33 mouse cellular contexts compared by ENCODE assay signal in the genomic region with DNA sequence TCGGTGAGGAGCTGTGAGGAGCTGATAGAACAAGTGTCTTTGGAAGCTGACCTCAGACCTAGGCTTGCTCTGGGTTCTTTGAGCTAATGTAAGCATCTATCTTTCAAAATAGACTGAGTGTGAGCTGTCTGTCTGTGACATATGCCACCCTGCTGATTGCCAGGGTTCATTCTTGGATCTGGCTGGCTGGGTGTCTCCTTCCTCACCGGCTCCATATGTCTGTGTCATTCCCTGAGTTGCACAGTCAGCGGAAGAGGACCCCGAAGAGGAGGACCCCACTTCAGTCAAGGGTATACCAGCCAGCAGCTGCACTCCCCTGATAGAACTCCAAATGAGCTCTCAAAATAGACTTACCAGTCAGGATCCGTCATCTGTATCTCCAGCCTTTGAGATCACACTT. TPM values are rescaled to one million over a fixed set of nuclear protein-coding genes. Genes with fewer than 3 reads are reported as not detected.
A peak's percentile ranks its signal among the peaks of the same experiment; 100 is the strongest.
DNase-seq lines count a peak whose midpoint lies in the region; ATAC-seq and TF ChIP-seq lines count a peak whose summit lies in the region.
"Had no signal": no experiment of that assay in that cellular context is flagged by ENCODE, and none has a peak within 500 bp of the region (broad histone marks: within the 10 kb centered on the region; RNA-seq: fewer than 3 reads in every experiment).

No protein-coding gene starts in this region.

- H3K4me2 ChIP-seq in forebrain, postnatal 0 days (ENCODE audit: low read depth) = no peak overlapping the region
- H3K4me2 ChIP-seq in heart, embryonic 11.5 days = no peak overlapping the region
- H3K4me2 ChIP-seq: forebrain, embryonic 15.5 days; hindbrain, embryonic 14.5 days; limb, embryonic 13.5 days; lung, embryonic 15.5 days; midbrain, embryonic 11.5 days had no signal

- no peaks in the 10 kb centered on the region for H3K36me3 ChIP-seq in forebrain, postnatal 0 days (ENCODE audit: insufficient read depth)
- no peaks in the 10 kb centered on the region for H3K36me3 ChIP-seq in forebrain, embryonic 10.5 days (replicated peaks)
- no peaks in the 10 kb centered on the region for H3K36me3 ChIP-seq in heart, embryonic 11.5 days (ENCODE audit: control insufficient read depth, insufficient read depth, low read length)
- H3K36me3 ChIP-seq: forebrain, embryonic 15.5 days; G1E; limb, embryonic 13.5 days; lung, embryonic 15.5 days had no signal

- no peaks in the 10 kb centered on the region for H3K27me3 ChIP-seq in forebrain, postnatal 0 days (ENCODE audit: insufficient read depth, low read length)
- H3K27me3 ChIP-seq in forebrain, embryonic 10.5 days (ENCODE audit: poor library complexity, severe bottlenecking) = no peaks in the 10 kb centered on the region
- no peaks in the 10 kb centered on the region for H3K27me3 ChIP-seq in heart, embryonic 11.5 days (ENCODE audit: control insufficient read depth, insufficient read depth, low read length)
- H3K27me3 ChIP-seq: forebrain, embryonic 15.5 days; limb, embryonic 13.5 days; lung, embryonic 15.5 days had no signal

- 81% methylated on average over 5 of the region's 5 CpGs for WGBS in forebrain, postnatal 0 days
- 90% methylated on average over 5 of the region's 5 CpGs for WGBS in forebrain, embryonic 10.5 days
- WGBS in heart, embryonic 11.5 days (ENCODE audit: insufficient replicate concordance) = 58% methylated on average over 5 of the region's 5 CpGs

- no peak for TF ChIP-seq CTCF in forebrain, postnatal 0 days (IDR thresholded peaks at IDR 0.05; ENCODE audit: low read depth)

- H3K9me3 ChIP-seq in forebrain, postnatal 0 days (ENCODE audit: low read length) = no peaks in the 10 kb centered on the region
- H3K9me3 ChIP-seq in forebrain, embryonic 10.5 days = no peaks in the 10 kb centered on the region
- no peaks in the 10 kb centered on the region for H3K9me3 ChIP-seq in heart, embryonic 11.5 days (replicated peaks; ENCODE audit: control insufficient read depth, low read length)
- H3K9me3 ChIP-seq: forebrain, embryonic 15.5 days; G1E; limb, embryonic 13.5 days; lung, embryonic 15.5 days had no signal

- H3K4me3 ChIP-seq in forebrain, postnatal 0 days (ENCODE audit: low read depth, low read length) = no peak overlapping the region
- H3K4me3 ChIP-seq in forebrain, embryonic 10.5 days = no peak overlapping the region
- no peak overlapping the region for H3K4me3 ChIP-seq in heart, embryonic 11.5 days (ENCODE audit: low read depth, low read length)
- H3K4me3 ChIP-seq: forebrain, embryonic 15.5 days; left cerebral cortex, adult 2 months; limb, embryonic 13.5 days; lung, embryonic 15.5 days had no signal

- no peak for DNase-seq in forebrain, postnatal 0 days
- no peak for DNase-seq in forebrain, embryonic 10.5 days (ENCODE audit: extremely low spot score, low spot score)
- DNase-seq in heart, adult 18-20 months = no peak
- DNase-seq in layer of hippocampus, adult 11-12 months (ENCODE audit: low spot score) = peak; percentile 10
- DNase-seq in layer of hippocampus, adult 8-10 months (ENCODE audit: low spot score in 2 of 2) = no peak
- peak; percentile 45 to 68 for DNase-seq in gastrocnemius, adult 8-10 months (ENCODE audit: low spot score in 2 of 2)
- no peak for DNase-seq in kidney, adult 9 months
- DNase-seq: adrenal gland, adult 8-10 months; cerebellum, adult 8-10 months; cerebellum, postnatal 25 days; kidney, postnatal 14 days; right cerebral cortex, postnatal 25 days; spleen, adult 18-20 months; thymus, adult 18-20 months; thymus, postnatal 36 days had no signal

- ATAC-seq in forebrain, postnatal 0 days = peak; percentile 56; the same call in 1 of the 2 replicates
- no peak for ATAC-seq in heart, embryonic 11.5 days (replicated peaks; ENCODE audit: insufficient number of reproducible peaks, low FRiP score, low TSS enrichment)
- ATAC-seq: forebrain, embryonic 15.5 days; intestine, postnatal 0 days; midbrain, embryonic 16.5 days had no signal

- no peaks in the 10 kb centered on the region for H3K4me1 ChIP-seq in forebrain, postnatal 0 days (ENCODE audit: insufficient read depth)
- no peaks in the 10 kb centered on the region for H3K4me1 ChIP-seq in forebrain, embryonic 10.5 days
- H3K4me1 ChIP-seq in heart, embryonic 11.5 days (ENCODE audit: control insufficient read depth, insufficient read depth, low read length) = peaks cover 10% of the 10 kb centered on the region
- H3K4me1 ChIP-seq: forebrain, embryonic 15.5 days; limb, embryonic 13.5 days; lung, embryonic 15.5 days had no signal

- no peak overlapping the region for H3K9ac ChIP-seq in forebrain, postnatal 0 days
- no peak overlapping the region for H3K9ac ChIP-seq in heart, embryonic 11.5 days (ENCODE audit: low read depth, low read length)
- H3K9ac ChIP-seq: forebrain, embryonic 15.5 days; hindbrain, embryonic 14.5 days; limb, embryonic 13.5 days; lung, embryonic 15.5 days had no signal

- no peak overlapping the region for H3K27ac ChIP-seq in forebrain, postnatal 0 days (ENCODE audit: low read depth, low read length)
- no peak overlapping the region for H3K27ac ChIP-seq in forebrain, embryonic 10.5 days
- H3K27ac ChIP-seq in heart, embryonic 11.5 days (ENCODE audit: low read depth, low read length) = 0 out of 2 replicates have a peak overlapping the region, but pooled peaks have one; percentile 4
- H3K27ac ChIP-seq: forebrain, embryonic 15.5 days; hindbrain, embryonic 14.5 days; left cerebral cortex, adult 2 months; limb, embryonic 13.5 days; lung, embryonic 15.5 days; stomach, postnatal 0 days had no signal

RNA-seq across cellular contexts. Expression of a gene that starts 8.9 kb away (rescaled TPM):
- total RNA-seq in forebrain, postnatal 0 days (2014; rRNA removed) = not detected in 2 replicates
- not detected in 2 replicates for polyA plus RNA-seq in forebrain, postnatal 0 days (2015; fragmentation: Nextera tagmentation; extraction: Ambion mirVana)
- not detected in 2 replicates for polyA plus RNA-seq in forebrain, embryonic 10.5 days (2016; fragmentation: Nextera tagmentation; extraction: Ambion mirVana)
- polyA plus RNA-seq in heart, embryonic 11.5 days (2014; fragmentation: Nextera tagmentation; extraction: Ambion mirVana) = 0.62 TPM in 1 of 2 replicates, not detected in the other
- total RNA-seq in heart, adult 18-20 months (2021) = not detected
- total RNA-seq in layer of hippocampus, adult 8-10 months (2022) = not detected
- total RNA-seq in gastrocnemius, adult 8-10 months (2022) = 1,000 to 10,000 TPM; 1,212 to 1,718 (median 1,419) TPM
- total RNA-seq: adrenal gland, adult 8-10 months; hematopoietic stem cell, adult 5-6 weeks; layer of hippocampus, adult 18-20 months; layer of hippocampus, postnatal 14 days; left cerebral cortex, adult 2 months; left cerebral cortex, postnatal 25 days; megakaryocyte progenitor cell, adult 5-6 weeks had no signal
- polyA plus RNA-seq: embryonic facial prominence, embryonic 11.5 days; G1E; hindbrain, embryonic 14.5 days; intestine, postnatal 0 days; kidney, embryonic 14.5 days; midbrain, embryonic 16.5 days had no signal

RNA-seq across cellular contexts. Expression of a gene that starts 19.6 kb away (rescaled TPM):
- 1.4 and 1.5 TPM in 2 replicates for total RNA-seq in forebrain, postnatal 0 days (2014; rRNA removed)
- polyA plus RNA-seq in forebrain, postnatal 0 days (2015; fragmentation: Nextera tagmentation; extraction: Ambion mirVana) = 0.58 TPM in 2 replicates
- polyA plus RNA-seq in forebrain, embryonic 10.5 days (2016; fragmentation: Nextera tagmentation; extraction: Ambion mirVana) = 1.8 and 2.3 TPM in 2 replicates
- polyA plus RNA-seq in heart, embryonic 11.5 days (2014; fragmentation: Nextera tagmentation; extraction: Ambion mirVana) = 5.0 TPM in 2 replicates
- 1 to 10 TPM; 1.2 to 1.6 TPM for total RNA-seq in heart, adult 18-20 months (2021)
- total RNA-seq in layer of hippocampus, adult 8-10 months (2022) = 1 to 10 TPM in 2 of 4 experiments, under 1 TPM in 2; 0.39 to 1.1 (median 0.75) TPM
- 1 to 10 TPM; 2.1 to 4.1 (median 3.0) TPM for total RNA-seq in gastrocnemius, adult 8-10 months (2022)

RNA-seq across cellular contexts. Expression of a gene that starts 24.7 kb away (rescaled TPM):
- 71.8 and 78.2 TPM in 2 replicates for total RNA-seq in forebrain, postnatal 0 days (2014; rRNA removed)
- polyA plus RNA-seq in forebrain, postnatal 0 days (2015; fragmentation: Nextera tagmentation; extraction: Ambion mirVana) = 74.2 and 81.9 TPM in 2 replicates
- polyA plus RNA-seq in forebrain, embryonic 10.5 days (2016; fragmentation: Nextera tagmentation; extraction: Ambion mirVana) = 162 and 163 TPM in 2 replicates
- polyA plus RNA-seq in heart, embryonic 11.5 days (2014; fragmentation: Nextera tagmentation; extraction: Ambion mirVana) = 99.1 and 101 TPM in 2 replicates
- total RNA-seq in heart, adult 18-20 months (2021) = 10 to 100 TPM; 44.3 to 46.7 TPM
- 10 to 100 TPM; 61.6 to 82.7 (median 65.9) TPM for total RNA-seq in layer of hippocampus, adult 8-10 months (2022)
- total RNA-seq in gastrocnemius, adult 8-10 months (2022) = 10 to 100 TPM; 46.3 to 56.6 (median 51.7) TPM

Comparison
In these comparisons a context has a peak if more than half of its experiments do, and no peak if none do; other contexts are left out.
1. DNase-seq: peak in layer of hippocampus, adult 11-12 months (single experiment) and gastrocnemius, adult 8-10 months (2 of 2); none in forebrain, postnatal 0 days (single experiment), forebrain, embryonic 10.5 days (single experiment), heart, adult 18-20 months (0 of 2), layer of hippocampus, adult 8-10 months (0 of 2) and kidney, adult 9 months (single experiment).
2. RNA of a gene that starts 8.9 kb away (total RNA-seq): 1,212 to 1,718 TPM in gastrocnemius, adult 8-10 months; not detected in heart, adult 18-20 months, not detected in forebrain, postnatal 0 days and not detected in layer of hippocampus, adult 8-10 months; every median in the first group is over 1,000 times any median in the second.